Mouse (Mus musculus): ENCODE results near the gene Erlin1.

The Erlin1 gene

GRCm38 (mm10) chr19:43998101-43998500, 71.5 kb downstream of the Erlin1 start:
- DNase-seq, result no peak

DNA sequence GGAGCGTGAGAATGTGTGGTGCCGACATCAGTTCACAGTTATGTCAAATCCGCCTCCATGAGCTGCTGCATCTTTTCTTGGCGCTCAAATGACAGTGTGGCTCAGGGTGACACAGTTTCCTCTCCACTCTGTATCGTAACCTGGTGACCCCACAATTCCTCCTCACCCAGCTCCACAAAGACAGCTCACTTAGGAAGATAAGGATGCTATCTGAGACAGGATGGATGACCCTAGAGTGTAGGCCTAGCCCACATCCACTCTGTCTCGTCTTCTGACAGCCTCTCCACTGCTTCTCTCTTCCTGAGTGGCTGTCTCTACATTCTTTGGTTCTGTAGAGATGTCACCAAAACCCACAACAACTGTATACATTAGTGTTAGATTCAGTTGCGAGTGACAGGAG, 74.2 kb downstream of the Erlin1 start:
- no peak for DNase-seq

DNA sequence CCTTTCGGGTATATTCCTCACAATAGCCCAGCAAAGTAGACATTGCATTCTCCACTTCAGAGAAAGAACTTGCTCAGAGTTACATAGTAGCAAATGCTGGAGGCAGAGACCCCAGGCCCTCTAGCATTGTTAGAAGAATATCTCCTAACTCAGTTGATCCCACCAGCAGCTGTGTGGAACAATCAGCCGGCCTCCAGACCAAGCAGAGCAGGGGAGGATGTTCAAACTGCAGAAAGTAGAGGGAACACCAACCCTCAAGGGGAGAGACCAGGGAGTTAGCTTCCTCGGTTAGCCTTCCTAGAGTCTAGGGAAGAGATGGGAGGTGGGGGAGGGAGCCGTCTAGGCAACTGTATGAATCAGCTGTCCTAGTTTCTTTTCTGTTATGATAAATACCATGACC, 77.1 kb downstream of the Erlin1 start:
- no peak for DNase-seq

GRCm38 (mm10) chr19:43990362-43990761, 79.2 kb downstream of the Erlin1 start:
- no peak for DNase-seq

DNA sequence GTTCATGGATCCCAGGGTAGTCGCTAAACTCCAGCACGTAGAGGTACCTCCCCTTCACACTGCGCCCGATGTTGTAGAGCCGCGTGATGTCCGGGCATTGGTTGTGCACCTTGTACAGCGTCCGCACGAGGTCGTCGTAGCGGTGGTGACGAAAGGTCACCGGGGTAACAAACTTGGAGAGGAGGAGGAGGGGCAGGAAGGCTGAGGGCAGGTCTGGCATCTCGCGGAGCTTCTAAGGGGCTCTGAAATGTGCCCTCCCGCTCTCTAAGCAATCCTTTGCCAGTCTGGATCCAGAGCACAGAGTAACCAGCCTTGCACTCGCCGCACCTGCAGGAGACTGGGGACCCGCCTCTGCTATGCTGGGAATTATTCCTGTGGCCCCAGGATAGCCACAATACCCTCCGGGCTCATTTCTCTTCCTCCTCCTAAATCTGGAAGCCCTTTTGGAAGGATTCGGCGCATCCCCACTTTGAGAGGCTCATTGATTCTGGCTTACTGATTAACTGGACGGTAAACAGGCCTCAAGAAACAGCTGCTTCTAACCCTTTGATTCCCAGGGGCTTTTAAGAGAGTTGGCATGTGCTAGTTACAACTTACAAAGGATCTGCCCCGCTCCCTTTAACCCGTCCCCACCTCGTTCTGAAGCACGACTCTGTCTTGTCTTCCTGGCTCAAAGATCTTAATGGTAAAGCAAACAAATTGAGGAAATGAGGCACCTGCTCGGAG, 83.4 kb downstream of the Erlin1 start, which contains the start of gene Cpn1:
Cpn1 (minus strand) TSS at position 488 of the 726 bp plus-strand sequence.
- DNase-seq, result peak; percentile 77

Data from kidney, adult 9 months (tissue).